Mouse (Mus musculus) ES-Bruce4 (cell line): ENCODE data around the gene Sult2b1.

Experiments
- CTCF ChIP-seq: IDR thresholded peaks from one replicate; pipeline ENCODE4 v1.8.1; 2011; ENCODE audit warnings: low read depth, low read length
- EP300 ChIP-seq: IDR thresholded peaks from 2 replicates; pipeline ENCODE4 v1.6.1; 2011; ENCODE audit warnings: low read depth, low read length; ENCODE audit not compliant: insufficient read depth

DNA sequence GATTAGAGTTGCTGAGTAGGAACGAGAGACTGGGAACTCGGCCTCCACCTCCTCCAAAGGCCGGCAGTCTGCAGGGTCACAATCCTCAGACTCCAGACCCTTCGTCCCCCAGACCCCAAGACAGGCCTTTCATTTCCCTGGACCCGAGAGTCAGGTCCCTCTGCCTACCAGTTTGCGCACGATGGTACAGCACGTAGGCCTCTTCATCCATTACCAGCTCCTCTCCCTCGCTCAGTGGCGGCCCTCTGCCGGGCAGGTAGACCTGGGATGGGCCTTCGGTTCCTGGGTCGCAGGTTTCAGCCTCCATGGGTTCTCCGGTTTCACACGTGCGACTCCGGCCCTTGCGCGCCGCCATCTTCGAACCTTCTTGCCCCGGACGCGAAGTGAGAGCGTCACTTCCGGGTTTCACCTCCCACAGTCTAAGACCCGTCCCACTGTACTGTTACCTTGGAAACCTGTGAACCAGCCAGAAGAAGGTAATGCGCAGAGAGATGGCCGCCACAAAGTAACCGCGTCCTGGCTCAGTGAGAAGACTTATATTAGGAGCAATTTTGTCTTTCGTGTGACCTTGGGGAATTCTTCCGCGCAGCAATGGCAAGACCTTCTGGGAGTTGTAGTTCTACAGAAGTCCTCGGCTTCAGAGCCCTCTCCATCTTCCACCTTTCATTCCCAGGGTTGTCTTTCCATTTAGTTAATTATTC lies 46.1 kb upstream of the Sult2b1 start, which contains the start of gene Grwd1:
- TF ChIP-seq EP300 (no peak), CTCF (no peak)
